Mouse (Mus musculus): ENCODE results near the gene Tmem178b.

GRCm38 (mm10) chr6:40110029-40110428, 237.0 kb downstream of the Tmem178b start:
- TF ChIP-seq POLR2A (IDR thresholded peaks at IDR 0.05; ENCODE audit: low read depth, low read length) (no peak), CTCF (IDR thresholded peaks at IDR 0.05; ENCODE audit: borderline replicate concordance, insufficient read depth, low read length) (no peak)

Measured in embryonic fibroblast, embryonic 13.5 days (primary cell).